Mouse (Mus musculus) lung, adult 2 months (tissue): ENCODE data around the gene Celf6.

Source experiments
- CTCF ChIP-seq: fragments of 200-500 bp; IDR thresholded peaks from 2 replicates; pipeline ENCODE4 v1.5.1; 2011; ENCODE audit warnings: mild to moderate bottlenecking, low read length, control low read depth; ENCODE audit not compliant: insufficient read depth
- POLR2A ChIP-seq: fragments of 200-500 bp; IDR thresholded peaks from 2 replicates; pipeline ENCODE4 v1.6.1; 2011; ENCODE audit warnings: low read depth, mild to moderate bottlenecking, control low read depth, low read length, borderline replicate concordance; ENCODE audit errors: extremely low read depth

DNA sequence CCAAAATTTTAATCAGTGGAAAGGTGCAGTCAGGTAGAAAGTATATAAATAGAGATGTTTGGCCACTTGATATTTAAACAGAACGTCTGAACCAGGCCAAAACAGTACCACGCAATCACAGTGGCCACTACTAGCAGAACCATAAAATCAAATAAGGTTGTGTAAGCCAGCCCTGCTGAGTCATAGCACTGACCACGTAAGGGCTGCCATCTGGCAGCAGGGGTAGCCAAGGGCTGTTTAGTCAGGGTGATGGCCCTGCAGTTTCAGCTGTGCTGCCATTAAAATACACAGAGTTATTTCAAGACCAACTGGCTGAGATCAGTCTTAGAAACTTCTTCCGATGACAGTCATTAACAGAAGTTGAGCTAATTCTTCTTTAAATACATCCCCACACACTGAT, 43.8 kb upstream of the Celf6 start:
- no peak for TF ChIP-seq CTCF
- TF ChIP-seq POLR2A, result no peak
